Mouse (Mus musculus): ENCODE measurements at regions not wholly inside any gene's neighbourhood (a gene's known extent, or its start where the extent isn't known, plus 50 kb on each side); places are given as distances from the start of the nearest gene placed in this dataset.
A peak's percentile ranks its signal among the peaks of the same experiment; 100 is the strongest.

- DNase-seq (ENCODE audit: low spot score in 2 of 2) = peak; percentile 84 to 91
These were observed 92.8 kb upstream of the Tmem189 start for GRCm38 (mm10) chr2:167782231-167782999.

- no peak for DNase-seq (ENCODE audit: low spot score in 2 of 2)
These were observed 91.9 kb upstream of the Tmem189 start for GRCm38 (mm10) chr2:167781496-167781895.

GRCm38 (mm10) chr2:167778691-167779090 lies 89.1 kb upstream of the Tmem189 start:
- DNase-seq (ENCODE audit: low spot score in 2 of 2) = no peak

- no peak for DNase-seq (ENCODE audit: low spot score in 2 of 2)
These were observed 88.6 kb upstream of the Tmem189 start for GRCm38 (mm10) chr2:167778271-167778670.

- DNase-seq (ENCODE audit: low spot score in 2 of 2) = peak; percentile 57 to 69
These were observed 87.9 kb upstream of the Tmem189 start for GRCm38 (mm10) chr2:167777331-167778085.

- DNase-seq (ENCODE audit: low spot score in 2 of 2) = no peak
These were observed 86.9 kb upstream of the Tmem189 start for GRCm38 (mm10) chr2:167776251-167777168.

- DNase-seq (ENCODE audit: low spot score in 2 of 2) = peak in 1 of 2 experiments; percentile 54
These were observed 85.7 kb upstream of the Tmem189 start for GRCm38 (mm10) chr2:167775218-167775915.

- DNase-seq (ENCODE audit: low spot score in 2 of 2) = no peak
These were observed 85.2 kb upstream of the Tmem189 start for GRCm38 (mm10) chr2:167774806-167775179.

GRCm38 (mm10) chr2:167774166-167774805 lies 84.7 kb upstream of the Tmem189 start:
- no peak for DNase-seq (ENCODE audit: low spot score in 2 of 2)

- no peak for DNase-seq (ENCODE audit: low spot score in 2 of 2)
These were observed 83.2 kb upstream of the Tmem189 start for GRCm38 (mm10) chr2:167772834-167773233.

GRCm38 (mm10) chr2:167767962-167768361 lies 78.3 kb upstream of the Tmem189 start:
- peak; percentile 65 to 76 for DNase-seq (ENCODE audit: low spot score in 2 of 2)

- no peak for DNase-seq (ENCODE audit: low spot score in 2 of 2)
These were observed 77.7 kb upstream of the Tmem189 start for GRCm38 (mm10) chr2:167767371-167767770.

- no peak for DNase-seq (ENCODE audit: low spot score in 2 of 2)
These were observed 76.2 kb upstream of the Tmem189 start for GRCm38 (mm10) chr2:167765811-167766210.

- DNase-seq (ENCODE audit: low spot score in 2 of 2) = peak; percentile 85 to 87
These were observed 75.6 kb upstream of the Tmem189 start for GRCm38 (mm10) chr2:167765072-167765800.

GRCm38 (mm10) chr2:167763891-167764410 lies 74.3 kb upstream of the Tmem189 start:
- no peak for DNase-seq (ENCODE audit: low spot score in 2 of 2)

GRCm38 (mm10) chr2:167761404-167761936 lies 71.8 kb upstream of the Tmem189 start:
- no peak for DNase-seq (ENCODE audit: low spot score in 2 of 2)

- DNase-seq (ENCODE audit: low spot score in 2 of 2) = no peak
These were observed 71.2 kb upstream of the Tmem189 start for GRCm38 (mm10) chr2:167760681-167761403.

GRCm38 (mm10) chr2:167759603-167760390 lies 70.2 kb upstream of the Tmem189 start:
- peak in 1 of 2 experiments; percentile 51 for DNase-seq (ENCODE audit: low spot score in 2 of 2)

Data from right cerebral cortex, postnatal 10 days (tissue).